Mouse (Mus musculus): ENCODE data around the gene Crnkl1. TPM values are rescaled to one million over a fixed set of nuclear protein-coding genes. Genes with fewer than 3 reads are reported as not detected.

Gene Crnkl1
- 37.7 and 38.9 TPM in 2 replicates for polyA plus RNA-seq (2016; fragmentation: Nextera tagmentation; extraction: Ambion mirVana)

GRCm38 (mm10) chr2:145934339-145935231 is at the start of gene Crnkl1, which contains the start of gene Cfap61:
Gene Crnkl1, minus strand, starts transcription at chr2:145935014.
Gene Cfap61, plus strand, starts transcription at chr2:145934784.
- Histone ChIP-seq H3K27me3 (replicated peaks; ENCODE audit: low read depth, poor library complexity, severe bottlenecking) (no peaks in the 10 kb centered on the region), H3K4me1 (peaks cover 9% of the 10 kb centered on the region), H3K27ac (replicated peaks) (peak within 1 kb of the TSS; percentile 73), H3K36me3 (replicated peaks) (peaks cover 33% of the 10 kb centered on the region), H3K9me3 (no peaks in the 10 kb centered on the region), H3K4me3 (peak within 1 kb of the TSS; percentile 96)
- under 1% methylated on average over 61 of the region's 61 CpGs for WGBS
- DNase-seq (ENCODE audit: low spot score) = peak; percentile 94

- 69% methylated on average over 9 of the region's 9 CpGs for WGBS
- DNase-seq (ENCODE audit: low spot score) = peak; percentile 1
- no peak overlapping the region for H3K4me3 ChIP-seq
- no peaks in the 10 kb centered on the region for H3K36me3 ChIP-seq (replicated peaks)
- H3K27me3 ChIP-seq (replicated peaks; ENCODE audit: low read depth, poor library complexity, severe bottlenecking) = no peaks in the 10 kb centered on the region
- no peak overlapping the region for H3K27ac ChIP-seq (replicated peaks)
- no peaks in the 10 kb centered on the region for H3K9me3 ChIP-seq
- peaks cover 17% of the 10 kb centered on the region for H3K4me1 ChIP-seq
Measured at GRCm38 (mm10) chr2:145982317-145983045, 47.7 kb upstream of the Crnkl1 start.

- Histone ChIP-seq H3K36me3 (replicated peaks) (no peaks in the 10 kb centered on the region), H3K27me3 (replicated peaks; ENCODE audit: low read depth, poor library complexity, severe bottlenecking) (no peaks in the 10 kb centered on the region), H3K4me3 (no peak overlapping the region), H3K27ac (replicated peaks) (0 out of 2 replicates have a peak overlapping the region, but pooled peaks have one; percentile 37), H3K9me3 (no peaks in the 10 kb centered on the region), H3K4me1 (peaks cover 17% of the 10 kb centered on the region)
- WGBS = 30% methylated on average over 6 of the region's 6 CpGs
- DNase-seq (ENCODE audit: low spot score) = peak; percentile 42
Measured at GRCm38 (mm10) chr2:145981699-145982112, 46.9 kb upstream of the Crnkl1 start.

GRCm38 (mm10) chr2:145980881-145981280 is 46.1 kb upstream of the Crnkl1 start:
- Histone ChIP-seq H3K27ac (replicated peaks) (no peak overlapping the region), H3K4me1 (peaks cover 17% of the 10 kb centered on the region), H3K4me3 (no peak overlapping the region), H3K36me3 (replicated peaks) (no peaks in the 10 kb centered on the region), H3K27me3 (replicated peaks; ENCODE audit: low read depth, poor library complexity, severe bottlenecking) (no peaks in the 10 kb centered on the region), H3K9me3 (no peaks in the 10 kb centered on the region)
- DNase-seq (ENCODE audit: low spot score) = peak; percentile 7
- WGBS = 75% methylated on average over 9 of the region's 9 CpGs

GRCm38 (mm10) chr2:145979616-145980015 is 44.8 kb upstream of the Crnkl1 start:
- DNase-seq (ENCODE audit: low spot score) = peak; percentile 4
- Histone ChIP-seq H3K27ac (replicated peaks) (no peak overlapping the region), H3K36me3 (replicated peaks) (no peaks in the 10 kb centered on the region), H3K9me3 (no peaks in the 10 kb centered on the region), H3K4me3 (no peak overlapping the region), H3K27me3 (replicated peaks; ENCODE audit: low read depth, poor library complexity, severe bottlenecking) (no peaks in the 10 kb centered on the region), H3K4me1 (peaks cover 17% of the 10 kb centered on the region)
- WGBS = 72% methylated on average over 4 of the region's 4 CpGs

GRCm38 (mm10) chr2:145972571-145972970 is 37.8 kb upstream of the Crnkl1 start:
- WGBS = 88% methylated on average over 4 of the region's 4 CpGs
- no peak overlapping the region for H3K4me3 ChIP-seq
- H3K9me3 ChIP-seq = no peaks in the 10 kb centered on the region
- no peaks in the 10 kb centered on the region for H3K4me1 ChIP-seq
- H3K27me3 ChIP-seq (replicated peaks; ENCODE audit: low read depth, poor library complexity, severe bottlenecking) = no peaks in the 10 kb centered on the region
- H3K36me3 ChIP-seq (replicated peaks) = no peaks in the 10 kb centered on the region
- DNase-seq (ENCODE audit: low spot score) = no peak
- no peak overlapping the region for H3K27ac ChIP-seq (replicated peaks)

- Histone ChIP-seq H3K36me3 (replicated peaks) (no peaks in the 10 kb centered on the region), H3K4me1 (no peaks in the 10 kb centered on the region), H3K9me3 (no peaks in the 10 kb centered on the region), H3K27ac (replicated peaks) (no peak overlapping the region), H3K4me3 (no peak overlapping the region), H3K27me3 (replicated peaks; ENCODE audit: low read depth, poor library complexity, severe bottlenecking) (no peaks in the 10 kb centered on the region)
- WGBS = 93% methylated on average over 20 of the region's 20 CpGs
- DNase-seq (ENCODE audit: low spot score) = no peak
Measured at GRCm38 (mm10) chr2:145971237-145972010, 36.6 kb upstream of the Crnkl1 start.

GRCm38 (mm10) chr2:145970751-145971150 is 35.9 kb upstream of the Crnkl1 start:
- Histone ChIP-seq H3K27ac (replicated peaks) (no peak overlapping the region), H3K36me3 (replicated peaks) (no peaks in the 10 kb centered on the region), H3K4me3 (no peak overlapping the region), H3K4me1 (no peaks in the 10 kb centered on the region), H3K27me3 (replicated peaks; ENCODE audit: low read depth, poor library complexity, severe bottlenecking) (no peaks in the 10 kb centered on the region), H3K9me3 (no peaks in the 10 kb centered on the region)
- WGBS = 87% methylated on average over 12 of the region's 12 CpGs
- no peak for DNase-seq (ENCODE audit: low spot score)

GRCm38 (mm10) chr2:145961861-145962260 is 27.0 kb upstream of the Crnkl1 start:
- Histone ChIP-seq H3K4me3 (no peak overlapping the region), H3K4me1 (peaks cover 4% of the 10 kb centered on the region; the same call in 1 of the 2 replicates), H3K27me3 (replicated peaks; ENCODE audit: low read depth, poor library complexity, severe bottlenecking) (0 out of 2 replicates have a peak, but pooled peaks cover 2% of the 10 kb centered on the region), H3K9me3 (no peaks in the 10 kb centered on the region), H3K27ac (replicated peaks) (no peak overlapping the region), H3K36me3 (replicated peaks) (no peaks in the 10 kb centered on the region)
- DNase-seq (ENCODE audit: low spot score) = no peak
- 91% methylated on average over 5 of the region's 5 CpGs for WGBS

GRCm38 (mm10) chr2:145958551-145958950 is 23.7 kb upstream of the Crnkl1 start:
- Histone ChIP-seq H3K9me3 (no peaks in the 10 kb centered on the region), H3K4me3 (no peak overlapping the region), H3K27me3 (replicated peaks; ENCODE audit: low read depth, poor library complexity, severe bottlenecking) (0 out of 2 replicates have a peak, but pooled peaks cover 3% of the 10 kb centered on the region), H3K36me3 (replicated peaks) (no peaks in the 10 kb centered on the region), H3K4me1 (peaks cover 4% of the 10 kb centered on the region; the same call in 1 of the 2 replicates), H3K27ac (replicated peaks) (no peak overlapping the region)
- no peak for DNase-seq (ENCODE audit: low spot score)
- WGBS = 83% methylated on average over 7 of the region's 7 CpGs

GRCm38 (mm10) chr2:145958097-145958496 is 23.3 kb upstream of the Crnkl1 start:
- 0 out of 2 replicates have a peak, but pooled peaks cover 5% of the 10 kb centered on the region for H3K27me3 ChIP-seq (replicated peaks; ENCODE audit: low read depth, poor library complexity, severe bottlenecking)
- DNase-seq (ENCODE audit: low spot score) = no peak
- H3K27ac ChIP-seq (replicated peaks) = no peak overlapping the region
- no peaks in the 10 kb centered on the region for H3K36me3 ChIP-seq (replicated peaks)
- 84% methylated on average over 6 of the region's 6 CpGs for WGBS
- H3K4me1 ChIP-seq = peaks cover 4% of the 10 kb centered on the region; the same call in 1 of the 2 replicates
- no peaks in the 10 kb centered on the region for H3K9me3 ChIP-seq
- no peak overlapping the region for H3K4me3 ChIP-seq

GRCm38 (mm10) chr2:145957450-145957849 is 22.6 kb upstream of the Crnkl1 start:
- WGBS = 15% methylated on average over 4 of the region's 4 CpGs

More at GRCm38 (mm10) chr2:145957450-145957849, 22.6 kb upstream of the Crnkl1 start:
- DNase-seq (ENCODE audit: low spot score) = no peak
- no peak overlapping the region for H3K4me3 ChIP-seq
- no peaks in the 10 kb centered on the region for H3K36me3 ChIP-seq (replicated peaks)
- H3K27ac ChIP-seq (replicated peaks) = no peak overlapping the region
- peaks cover 8% of the 10 kb centered on the region; the same call in 1 of the 2 replicates for H3K27me3 ChIP-seq (replicated peaks; ENCODE audit: low read depth, poor library complexity, severe bottlenecking)
- H3K9me3 ChIP-seq = no peaks in the 10 kb centered on the region
- H3K4me1 ChIP-seq = peaks cover 4% of the 10 kb centered on the region; the same call in 1 of the 2 replicates
